Mouse (Mus musculus) WW6 (cell line): ENCODE results near the gene Pawr.

Source experiments
- DNase-seq: peaks from one replicate; pipeline ENCODE4 v3.0.0-alpha.2; 2013; ENCODE audit warnings: low read depth, low spot score

The Pawr gene

DNA sequence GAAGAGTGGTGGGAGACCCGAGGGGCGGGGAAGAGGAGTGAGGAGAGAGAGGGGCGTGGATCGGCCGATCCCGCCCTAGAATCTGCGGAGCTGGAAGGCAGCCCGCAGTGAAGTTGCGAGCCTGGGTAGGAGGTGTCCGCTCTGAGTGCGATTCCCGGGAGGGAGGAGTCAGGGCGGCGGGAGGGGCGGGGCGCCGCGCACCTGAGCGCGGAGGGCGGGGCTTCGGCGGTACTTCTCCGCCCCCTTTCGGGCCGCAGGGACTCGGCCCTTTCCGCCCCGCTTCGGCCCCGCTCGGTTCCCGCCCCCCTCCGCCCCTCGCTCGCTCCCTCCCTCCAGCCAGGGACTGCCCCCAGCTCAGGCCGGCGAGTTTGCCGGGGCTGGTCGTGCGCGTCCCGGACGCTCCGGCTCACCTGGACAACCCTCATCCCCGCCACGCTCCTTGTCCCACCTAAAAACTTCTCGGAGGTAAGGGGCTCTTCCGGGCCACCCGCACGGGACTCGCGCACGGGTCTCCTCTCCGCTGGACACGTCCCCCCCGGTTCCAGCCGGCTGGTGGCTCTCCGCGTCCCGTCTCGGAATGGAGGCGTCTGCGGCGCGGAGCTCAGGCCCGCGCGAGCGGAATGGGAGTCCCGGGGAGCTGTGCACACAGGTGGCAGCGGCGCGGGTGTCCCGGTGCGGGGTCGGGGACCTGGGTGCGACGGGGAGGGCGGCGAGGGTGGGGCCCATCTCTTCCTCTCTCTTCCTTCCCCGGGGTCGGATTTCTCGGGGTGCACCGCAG lies at the start of gene Pawr:
Gene Pawr, plus strand, starts transcription at position 338 of the 778 bp plus-strand sequence.
- peak; percentile 89 for DNase-seq

DNA sequence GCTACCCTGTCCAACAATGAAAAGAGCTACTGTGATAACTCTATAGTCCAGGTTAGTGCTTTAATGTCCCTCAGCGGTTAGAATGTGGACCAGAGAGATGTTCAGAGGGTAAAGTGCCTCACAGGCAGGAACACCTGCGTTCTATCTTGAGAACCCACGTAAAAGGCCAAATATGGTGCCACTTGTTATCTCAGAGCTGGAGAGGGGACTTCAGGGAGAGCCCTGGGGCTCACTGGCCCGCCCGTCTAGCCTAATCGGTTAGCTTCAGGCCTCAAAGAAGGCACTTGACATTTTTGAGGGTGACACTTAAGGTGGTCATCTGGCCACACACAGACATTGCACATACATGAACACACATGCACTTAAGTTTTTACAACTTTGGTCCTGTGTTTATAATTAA lies 49.6 kb upstream of the Pawr start:
- DNase-seq, result no peak

DNA sequence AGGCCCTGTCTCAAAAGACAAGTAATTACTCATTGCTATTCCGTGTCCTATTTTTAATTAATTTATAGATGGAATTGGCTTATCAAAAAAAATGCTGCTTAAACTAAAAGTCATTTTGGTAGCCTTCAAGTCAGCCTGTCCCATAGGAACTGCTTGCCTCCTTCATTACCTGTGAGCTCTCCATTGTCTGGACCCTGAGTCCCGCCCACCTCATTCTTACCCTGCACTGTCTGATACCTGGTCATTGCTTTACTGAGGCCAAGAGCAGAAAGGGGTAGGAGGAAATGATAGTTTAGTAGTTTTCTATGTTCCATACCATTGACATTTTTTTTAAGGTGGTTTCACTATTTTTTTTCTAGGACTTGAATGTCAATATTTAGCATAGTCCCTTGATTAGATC lies 48.5 kb upstream of the Pawr start:
- DNase-seq, result no peak

DNA sequence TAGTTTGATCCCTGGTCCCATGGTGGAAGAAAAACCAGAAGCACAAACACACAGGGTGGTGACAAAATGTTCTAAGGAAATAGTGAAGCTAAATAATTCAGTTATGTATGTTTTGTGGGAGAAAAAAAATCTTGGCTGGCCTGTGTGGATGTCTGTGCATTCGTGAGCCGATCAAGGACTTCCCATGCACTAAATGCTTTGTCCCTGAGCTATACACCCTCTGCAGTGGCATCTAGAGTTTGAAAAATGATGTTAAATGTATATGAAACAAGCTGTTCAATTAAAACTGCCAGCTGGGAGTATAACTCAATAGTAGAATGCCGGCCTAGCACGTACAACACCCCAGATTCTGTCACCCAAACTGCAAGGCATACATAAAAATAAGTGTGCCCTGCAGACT lies 48.1 kb upstream of the Pawr start:
- DNase-seq, result no peak

DNA sequence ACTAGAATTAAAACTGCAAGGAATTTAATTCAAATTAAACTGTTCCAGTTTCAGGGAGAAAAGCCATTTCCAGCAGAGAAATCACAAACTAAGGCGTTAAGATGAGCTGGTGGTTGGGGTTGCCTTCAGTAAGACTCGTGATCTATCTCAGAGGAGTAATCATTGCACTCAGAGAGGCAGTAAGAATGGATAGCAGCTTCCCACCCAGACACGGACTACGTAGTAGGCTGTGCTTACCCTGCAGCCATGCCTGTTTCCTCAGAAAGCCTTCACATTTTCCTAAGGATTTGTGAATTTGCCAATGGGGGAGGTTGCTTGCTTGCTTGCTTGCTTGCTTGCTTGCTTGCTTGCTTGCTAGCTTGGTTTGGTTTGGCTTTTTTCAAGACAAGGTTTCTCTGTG lies 47.5 kb upstream of the Pawr start:
- no peak for DNase-seq

DNA sequence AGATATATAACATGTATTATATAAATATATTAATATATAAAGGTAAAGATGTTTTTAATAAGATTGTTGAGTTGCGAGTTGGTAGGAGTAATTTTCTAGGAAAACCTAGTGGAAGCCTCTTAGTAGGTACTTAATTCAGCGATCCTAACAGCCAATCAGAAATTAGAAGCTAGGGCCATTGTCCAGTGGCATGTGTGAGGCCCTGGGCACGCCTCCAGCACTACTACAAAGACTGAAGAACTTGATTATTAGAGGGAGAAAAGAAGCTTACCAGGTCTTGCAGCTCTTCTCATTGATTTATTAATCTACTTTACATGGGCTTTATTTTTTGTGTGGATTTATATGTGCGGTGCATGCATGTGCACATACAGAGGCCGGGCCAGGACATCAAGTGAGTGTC lies 46.9 kb upstream of the Pawr start:
- DNase-seq, result no peak

DNA sequence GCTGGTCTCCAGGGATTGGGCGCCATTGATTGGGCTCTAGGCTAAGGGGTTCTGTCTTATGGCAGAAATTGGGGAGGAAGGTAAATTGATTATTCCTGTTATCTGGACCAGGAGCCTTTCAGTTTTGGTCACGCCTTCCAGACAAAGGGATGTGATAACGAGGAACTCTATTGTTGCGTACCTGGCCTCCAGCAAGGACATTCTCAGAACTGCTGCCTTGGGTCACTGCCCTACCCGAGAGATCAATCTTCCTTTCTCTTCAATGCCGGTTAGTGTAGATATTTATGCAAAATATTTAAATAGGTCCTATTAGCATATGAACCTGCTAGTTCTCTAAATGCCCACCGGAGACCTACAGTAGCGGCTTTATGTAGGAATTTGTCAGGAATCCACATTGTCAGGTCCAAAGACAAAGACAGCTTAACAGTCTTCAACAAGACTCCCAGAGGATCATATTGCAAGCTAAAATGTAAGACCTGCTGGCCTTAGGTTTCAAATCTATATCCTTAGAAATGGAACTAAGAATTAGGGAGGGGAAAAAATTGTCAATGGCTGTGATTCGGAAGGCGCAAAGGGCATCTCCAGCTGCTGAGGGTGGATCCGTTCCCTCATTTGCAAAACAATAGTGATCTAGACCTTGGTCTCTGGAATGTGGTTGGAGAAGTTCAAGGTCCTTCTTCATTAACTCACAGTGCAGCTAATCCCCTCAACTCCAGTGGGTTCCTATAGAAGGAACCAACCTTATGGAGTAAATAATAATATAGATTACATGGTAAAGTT lies 45.1 kb upstream of the Pawr start:
- DNase-seq, result no peak

DNA sequence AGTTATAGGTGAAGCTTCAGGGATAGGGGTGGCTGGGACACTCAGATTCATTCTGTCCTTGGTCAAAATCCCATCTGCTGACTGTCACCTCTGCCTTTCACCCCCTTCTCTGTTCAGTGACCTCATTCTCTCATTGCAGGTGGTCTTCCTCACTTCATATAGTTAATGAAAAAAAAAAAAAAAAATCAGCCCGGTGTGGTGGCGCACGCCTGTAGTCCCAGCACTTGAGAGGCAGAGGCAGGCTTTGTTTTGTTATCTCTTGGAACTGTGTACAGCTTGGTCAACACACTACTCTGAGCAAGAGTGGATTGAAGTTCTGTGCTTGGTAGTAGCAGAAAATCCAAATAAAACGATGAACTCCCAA lies 44.5 kb upstream of the Pawr start:
- no peak for DNase-seq

DNA sequence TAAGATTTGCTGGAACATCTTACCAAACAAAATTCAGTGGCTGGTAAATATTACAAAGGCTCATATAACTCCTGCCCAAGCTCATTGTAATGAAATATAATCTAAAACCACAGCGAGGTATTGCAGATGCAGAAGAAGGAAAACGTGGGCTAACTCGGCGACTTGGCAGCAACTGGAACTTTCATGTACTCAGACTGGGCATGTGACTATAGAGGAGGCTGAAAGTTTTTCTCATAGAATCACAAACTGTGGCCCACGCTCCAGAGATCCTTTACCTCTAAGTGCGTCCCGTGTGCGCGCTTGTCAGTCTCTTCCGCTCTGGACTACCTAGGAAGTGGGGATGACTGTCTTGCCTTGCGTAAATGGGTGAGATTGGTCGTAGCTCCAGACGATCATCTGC lies 41.9 kb upstream of the Pawr start:
- no peak for DNase-seq

DNA sequence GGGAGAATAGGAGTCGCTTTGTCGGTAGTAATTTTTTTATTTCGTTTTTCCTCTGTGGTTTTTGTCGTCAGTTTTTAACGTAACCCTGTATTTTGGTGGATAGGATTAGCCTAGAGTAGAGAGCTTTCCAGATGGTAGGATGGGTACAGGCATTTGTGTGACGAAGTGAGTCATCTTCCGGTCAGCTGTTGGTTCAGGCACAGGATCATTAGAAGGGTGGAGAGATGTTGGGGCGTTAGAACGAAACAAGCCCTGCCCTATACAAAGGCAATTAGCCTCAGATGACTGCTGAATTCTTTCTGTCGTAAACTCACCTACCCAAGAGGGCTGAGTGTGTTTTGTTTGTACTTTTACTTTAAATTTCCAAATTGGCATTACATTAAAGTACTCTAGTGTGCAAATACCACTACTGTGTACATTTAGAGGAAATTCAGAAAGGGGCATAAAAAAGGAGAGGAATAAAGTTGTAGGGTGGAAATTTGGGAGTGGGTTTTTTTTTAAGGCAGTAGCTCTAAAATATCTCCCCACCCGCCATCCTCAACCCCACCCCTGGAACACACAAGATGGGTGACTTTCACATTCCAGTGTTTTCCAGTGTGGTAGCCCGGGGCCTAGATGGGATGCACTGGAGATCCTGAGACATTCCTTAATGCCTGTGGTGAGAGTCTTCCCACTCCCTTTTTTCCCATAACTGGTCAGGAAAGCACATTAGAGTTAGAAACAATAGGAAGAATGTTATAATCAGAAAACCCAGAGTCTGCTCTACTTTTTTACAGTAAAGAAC lies 40.0 kb upstream of the Pawr start:
- no peak for DNase-seq

DNA sequence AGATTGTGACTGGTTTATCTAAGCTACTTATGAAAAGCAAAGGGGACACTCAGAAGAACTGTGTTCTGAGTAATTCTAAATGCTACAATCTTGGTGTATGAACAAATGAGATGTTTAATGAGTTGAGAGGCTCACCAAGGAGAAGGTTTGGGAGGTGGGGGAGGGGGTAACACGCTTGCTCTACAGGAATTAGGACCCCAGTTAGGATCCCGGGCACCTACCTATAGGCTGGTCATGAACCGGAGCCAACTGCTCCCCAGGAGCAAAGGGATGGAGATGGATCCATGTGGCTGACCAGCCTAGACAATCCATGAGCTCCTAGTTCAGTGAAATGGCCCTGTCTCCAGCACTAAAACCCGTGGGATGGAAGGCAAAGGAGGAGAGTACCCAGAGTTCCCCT lies 39.3 kb upstream of the Pawr start:
- no peak for DNase-seq

DNA sequence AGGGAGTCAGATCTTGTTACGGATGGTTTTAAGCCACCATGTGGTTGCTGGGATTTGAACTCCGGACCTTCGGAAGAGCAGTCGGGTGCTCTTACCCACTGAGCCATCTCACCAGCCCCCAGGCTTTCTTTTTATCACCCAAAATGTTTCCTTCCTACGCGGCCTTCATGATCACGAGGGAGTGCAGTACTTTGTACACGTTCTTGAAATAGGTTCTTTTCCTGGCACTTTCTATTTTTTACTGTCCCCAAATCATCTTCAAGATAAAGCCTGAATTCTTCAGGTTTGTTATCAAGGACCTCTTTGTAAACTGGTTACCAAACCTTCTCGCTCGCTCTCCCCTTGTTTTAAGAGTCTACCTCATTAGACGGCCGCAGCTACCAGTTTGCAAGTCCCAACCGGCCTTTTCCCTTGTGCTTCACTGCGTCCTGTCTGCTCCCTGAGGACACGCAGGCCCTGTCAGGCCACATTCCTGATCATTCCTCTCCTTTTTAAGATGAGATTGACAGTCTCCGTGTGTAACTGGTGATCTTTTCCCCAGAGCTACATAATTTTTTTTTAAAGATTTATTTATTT lies 38.2 kb upstream of the Pawr start:
- DNase-seq, result no peak

DNA sequence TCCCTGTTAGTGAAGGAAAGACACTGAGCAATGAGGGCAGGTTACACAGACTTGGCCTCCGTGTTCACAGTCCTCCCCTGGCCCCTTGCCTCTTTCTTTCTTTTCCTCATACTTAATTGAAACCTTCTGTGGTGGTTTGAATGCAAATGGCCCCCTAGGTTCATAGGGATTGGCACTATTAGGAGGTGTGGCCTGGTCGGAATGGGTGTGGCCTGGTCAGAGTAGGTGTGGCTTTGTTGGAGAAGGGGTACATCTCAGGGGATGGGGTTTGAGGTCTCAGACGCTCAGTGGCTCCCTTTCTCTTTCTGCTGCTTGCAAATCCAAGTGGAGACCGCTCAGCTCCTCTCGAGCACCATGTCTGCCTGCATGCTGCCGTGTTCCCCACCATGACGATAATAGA lies 37.2 kb upstream of the Pawr start:
- DNase-seq, result no peak

DNA sequence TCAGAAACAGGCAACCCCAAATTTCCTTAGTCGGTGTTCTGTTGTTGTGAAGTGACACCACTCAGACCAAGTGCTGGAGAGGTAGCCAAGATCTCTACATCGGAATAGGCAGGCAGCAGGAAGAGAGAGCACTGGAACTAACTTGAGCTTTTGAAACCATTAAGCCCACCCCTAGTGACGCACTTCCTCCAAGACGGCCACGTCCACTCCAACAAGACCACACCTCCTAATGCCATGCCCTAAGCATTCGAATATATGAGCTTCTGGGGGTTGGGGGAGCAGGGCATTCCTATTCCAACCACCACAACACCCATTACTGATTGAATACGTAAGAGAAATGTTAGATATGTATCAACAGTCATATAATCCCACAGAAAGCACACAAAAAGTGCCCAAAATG lies 35.5 kb upstream of the Pawr start:
- no peak for DNase-seq

DNA sequence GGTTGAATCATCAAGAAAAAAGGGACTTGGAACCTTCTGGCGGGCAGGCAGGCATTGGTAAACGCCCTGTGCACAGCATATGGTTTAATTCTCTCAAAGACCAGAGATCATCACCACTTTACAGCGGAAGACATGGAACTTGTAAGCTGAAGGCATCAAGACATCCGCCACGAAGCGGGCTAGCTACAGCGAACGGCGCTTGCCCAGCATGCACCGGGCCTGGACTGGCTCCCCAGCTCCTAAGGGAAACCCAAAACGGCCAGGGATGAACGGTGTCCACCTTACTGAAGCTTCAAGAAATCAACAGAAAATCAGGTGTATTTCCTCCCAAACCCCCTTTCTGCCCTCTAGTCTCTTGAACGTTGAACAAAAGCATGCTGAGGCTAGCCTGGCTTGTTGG lies 33.7 kb upstream of the Pawr start:
- DNase-seq, result no peak

DNA sequence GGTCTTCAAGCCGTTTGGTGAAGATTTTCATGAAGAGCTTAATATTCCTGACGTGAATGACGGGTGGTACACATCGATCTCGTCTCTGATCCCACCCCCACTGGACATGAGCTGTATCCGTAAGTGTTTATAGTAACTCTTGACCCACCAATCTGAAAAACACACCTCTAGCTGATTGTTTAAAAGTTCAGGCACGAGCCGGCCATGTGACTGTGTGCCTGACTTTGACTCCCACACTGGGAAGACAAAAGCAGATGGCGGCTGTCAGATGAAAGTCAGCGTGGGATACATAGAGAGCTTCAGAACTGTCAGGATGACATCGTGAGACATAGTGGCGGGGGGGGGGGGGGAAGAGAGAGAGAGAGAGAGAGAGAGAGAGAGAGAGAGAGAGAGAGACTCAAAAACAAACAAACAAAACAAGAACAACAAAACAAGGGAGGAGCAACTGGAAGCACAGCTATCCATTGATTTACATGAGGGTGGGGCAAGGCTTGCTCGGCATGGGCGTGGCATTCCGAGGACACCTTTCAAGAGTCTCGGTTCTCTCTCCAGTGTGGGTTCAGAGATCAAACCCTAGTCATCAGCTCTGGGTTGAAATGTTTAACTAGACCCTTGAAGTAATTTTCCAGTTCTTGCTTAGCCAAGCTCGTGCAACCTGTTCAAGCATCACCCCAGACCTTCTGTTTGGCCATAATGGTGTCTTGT lies 32.9 kb upstream of the Pawr start:
- no peak for DNase-seq

DNA sequence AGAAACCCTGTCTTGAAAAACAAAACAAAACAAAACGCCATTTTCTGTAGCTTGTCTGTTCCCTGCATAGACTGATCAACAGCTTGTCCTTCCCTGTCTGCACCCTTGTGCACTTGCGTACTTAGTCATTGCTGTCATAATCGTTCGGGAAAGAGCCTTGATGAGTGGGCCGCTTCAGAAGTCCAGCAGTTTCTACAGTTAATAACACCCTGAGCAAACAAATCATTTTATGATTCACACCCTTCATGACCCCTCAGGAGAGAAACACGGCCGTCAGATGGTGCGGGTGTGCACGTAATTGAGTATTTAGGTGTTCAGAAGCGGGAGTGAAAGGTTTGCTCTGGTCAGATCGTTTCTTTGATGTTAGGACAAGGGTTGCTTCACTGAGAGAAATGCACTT lies 32.1 kb upstream of the Pawr start:
- no peak for DNase-seq

DNA sequence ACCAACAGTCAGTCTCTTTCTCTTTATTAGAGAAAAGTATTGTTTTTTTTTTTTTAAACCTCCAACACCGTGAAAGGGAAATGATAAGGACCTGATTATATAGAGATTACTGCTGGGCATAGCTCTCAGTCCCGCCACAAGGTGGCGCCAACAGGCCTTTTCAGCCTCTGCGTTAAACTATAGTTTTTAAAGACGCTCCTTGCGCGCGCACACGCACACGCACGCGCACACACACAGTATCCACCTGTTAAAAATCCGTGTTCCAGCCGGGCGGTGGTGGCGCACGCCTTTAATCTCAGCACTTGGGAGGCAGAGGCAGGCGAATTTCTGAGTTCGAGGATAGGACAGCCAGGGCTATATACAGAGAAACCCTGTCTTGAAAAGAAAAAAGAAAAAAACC lies 31.1 kb upstream of the Pawr start:
- no peak for DNase-seq

DNA sequence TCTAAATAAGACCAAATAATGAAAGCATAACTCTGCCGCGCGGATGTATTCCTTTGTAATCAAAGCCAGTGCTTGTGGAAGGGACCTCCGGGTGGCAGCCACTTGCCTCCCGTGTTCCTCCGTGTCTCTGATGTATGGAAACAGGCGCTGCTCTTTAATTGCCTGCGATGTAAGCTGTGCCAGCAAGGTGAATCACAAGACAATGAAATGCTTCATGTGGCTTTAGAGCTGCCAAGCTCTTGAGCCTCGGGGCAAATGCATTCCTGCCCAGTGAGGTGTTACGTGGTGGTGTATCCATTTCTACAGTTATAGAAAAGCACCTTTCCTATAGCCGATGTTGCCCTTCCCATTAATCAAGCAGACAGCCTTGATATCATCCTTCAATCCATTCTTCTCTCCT lies 24.1 kb upstream of the Pawr start:
- no peak for DNase-seq

DNA sequence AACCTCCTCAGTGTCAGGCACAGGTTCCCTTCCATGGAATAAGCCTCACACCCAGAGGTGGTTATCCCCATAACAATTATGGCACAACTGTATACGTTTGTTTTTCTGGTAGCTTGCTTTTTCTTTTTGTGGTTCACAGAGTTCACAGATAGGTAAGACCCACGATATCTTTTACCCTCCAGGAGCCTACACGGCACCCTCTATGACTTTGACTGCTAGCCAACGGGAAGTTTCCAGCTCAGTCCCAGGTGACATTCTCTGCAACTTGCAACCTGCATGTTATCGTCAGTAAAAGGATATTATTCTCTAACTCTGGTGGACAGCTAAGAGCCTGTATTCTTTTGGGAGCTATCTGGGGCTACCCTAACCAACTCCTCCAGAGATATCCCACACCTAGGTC lies 21.7 kb upstream of the Pawr start:
- no peak for DNase-seq

DNA sequence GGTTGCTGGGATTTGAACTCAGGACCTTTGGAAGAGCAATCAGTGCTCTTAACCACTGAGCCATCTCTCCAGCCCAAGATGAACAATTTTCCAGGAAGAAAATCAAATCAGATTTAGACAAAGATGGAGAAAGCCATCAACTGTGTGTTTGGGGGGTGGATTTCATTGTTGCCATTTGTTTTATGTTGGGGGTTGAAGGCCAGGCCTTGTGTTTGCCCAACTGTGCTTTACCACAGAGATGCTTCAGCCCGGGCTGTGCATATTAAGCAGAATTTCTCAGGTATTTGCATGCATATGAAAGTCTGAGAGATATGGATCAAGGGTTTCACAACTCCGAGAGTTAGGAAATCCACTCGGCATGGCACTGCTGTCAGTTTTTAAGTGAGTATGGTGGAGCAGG lies 20.5 kb upstream of the Pawr start:
- DNase-seq, result no peak

DNA sequence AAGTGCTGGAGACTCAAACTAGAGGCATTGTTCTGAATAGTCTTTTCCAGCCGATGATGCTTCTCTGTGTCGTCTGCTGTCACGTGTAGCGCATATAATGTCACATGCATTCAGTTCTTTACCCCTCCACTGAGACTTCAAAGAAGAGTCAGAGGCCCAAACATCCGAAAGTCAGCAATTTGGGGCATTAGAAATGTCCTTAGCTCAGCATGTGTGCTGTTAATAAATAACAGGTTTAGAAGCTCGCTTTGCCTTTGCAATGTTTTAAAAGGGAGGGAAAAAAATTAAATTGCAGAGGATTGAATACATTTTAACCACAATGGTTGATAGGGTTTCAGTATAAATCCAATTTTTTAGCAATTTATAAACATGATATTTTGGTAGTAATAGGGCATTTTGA lies 18.1 kb upstream of the Pawr start:
- no peak for DNase-seq
